Mouse (Mus musculus) brain, embryonic 14.5 days (tissue): ENCODE data around the gene Hdac7.

ENCODE experiments used
- CTCF ChIP-seq: fragments of 200-500 bp; IDR thresholded peaks from 2 replicates; pipeline ENCODE4 v1.5.1; 2012; ENCODE audit warnings: inconsistent platforms, mild to moderate bottlenecking, moderate library complexity, borderline replicate concordance; ENCODE audit not compliant: insufficient read depth, insufficient read length; ENCODE audit errors: extremely low read depth
- POLR2A ChIP-seq: fragments of 200-500 bp; IDR thresholded peaks from 2 replicates; pipeline ENCODE4 v1.6.1; 2012; ENCODE audit warnings: mild to moderate bottlenecking, inconsistent platforms, borderline replicate concordance; ENCODE audit not compliant: poor library complexity, insufficient read depth, insufficient read length, severe bottlenecking; ENCODE audit errors: extremely low read depth

DNA sequence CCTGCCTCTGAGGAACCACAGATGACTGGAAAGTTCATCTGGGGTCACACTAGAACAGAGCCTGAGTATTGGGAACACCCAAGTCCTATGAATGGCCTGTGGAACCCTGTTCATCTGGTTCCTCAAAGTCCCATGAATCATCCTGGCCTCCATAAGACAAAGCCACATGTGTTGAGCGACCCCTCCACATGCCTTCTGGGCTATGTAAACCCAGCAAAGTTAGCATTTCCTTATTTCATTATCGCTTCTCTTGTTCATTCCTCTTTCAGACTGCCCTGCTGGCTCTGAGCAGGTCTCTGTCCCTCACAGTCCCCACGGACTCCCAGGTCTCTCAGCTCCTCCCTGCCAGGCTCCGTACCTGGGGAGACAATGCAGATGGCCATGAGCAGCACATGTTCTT, 14.1 kb upstream of the Hdac7 start:
- TF ChIP-seq POLR2A (no peak), CTCF (no peak)
